Mouse (Mus musculus) limb, embryonic 14.5 days (tissue): ENCODE measurements around the gene Slc19a1. TPM values are rescaled to one million over a fixed set of nuclear protein-coding genes. Genes with fewer than 3 reads are reported as not detected.

Source experiments
- ATAC-seq: fragments of 200-750 bp; cut with Nextera tagmentation; 2 replicates; pipeline ENCODE4 v1.8.0; 2017; ENCODE audit warnings: low read depth, moderate number of reproducible peaks, moderate TSS enrichment; ENCODE audit not compliant: low FRiP score
- DNase-seq: peaks from one replicate; pipeline ENCODE4 v3.0.0-alpha.2; 2015; ENCODE audit warnings: low spot score
- H3K27ac ChIP-seq: fragments of 300-500 bp; sonication (generic); replicated peaks from 2 replicates; pipeline ENCODE4 v1.5.1; 2014; ENCODE audit warnings: low read depth, mild to moderate bottlenecking, low read length, moderate library complexity, mixed read lengths
- H3K27me3 ChIP-seq: fragments of 300-500 bp; sonication (generic); 2 replicates; pipeline ENCODE4 v1.6.1; 2014; ENCODE audit warnings: low read length, mixed read lengths; ENCODE audit not compliant: control insufficient read depth, insufficient read depth
- H3K36me3 ChIP-seq: fragments of 300-500 bp; sonication (generic); 2 replicates; pipeline ENCODE4 v1.6.1; 2014; ENCODE audit warnings: mild to moderate bottlenecking, low read length, moderate library complexity, mixed read lengths; ENCODE audit not compliant: control insufficient read depth, insufficient read depth
- H3K4me1 ChIP-seq: fragments of 300-500 bp; sonication (generic); 2 replicates; pipeline ENCODE4 v1.6.1; 2014; ENCODE audit warnings: antibody characterized with exemption, low read length, mixed read lengths; ENCODE audit not compliant: control insufficient read depth, insufficient read depth
- H3K4me2 ChIP-seq: fragments of 300-500 bp; sonication (generic); replicated peaks from 2 replicates; pipeline ENCODE4 v1.6.1; 2014; ENCODE audit warnings: low read depth, mild to moderate bottlenecking, low read length, moderate library complexity; ENCODE audit not compliant: severe bottlenecking
- H3K4me3 ChIP-seq: fragments of 300-500 bp; sonication (generic); replicated peaks from 2 replicates; pipeline ENCODE4 v1.5.1; 2014; ENCODE audit warnings: low read length
- H3K9ac ChIP-seq: fragments of 300-500 bp; sonication (generic); 2 replicates; pipeline ENCODE4 v1.6.1; 2014; ENCODE audit warnings: mild to moderate bottlenecking, low read depth, low read length, moderate library complexity; ENCODE audit not compliant: severe bottlenecking
- H3K9me3 ChIP-seq: fragments of 300-500 bp; sonication (generic); 2 replicates; pipeline ENCODE4 v1.6.1; 2016; ENCODE audit warnings: low read length; ENCODE audit not compliant: control insufficient read depth
- POLR2A ChIP-seq: fragments of 200-500 bp; IDR thresholded peaks from 2 replicates; pipeline ENCODE4 v1.8.0; 2012; ENCODE audit warnings: inconsistent platforms, mild to moderate bottlenecking, moderate library complexity, borderline replicate concordance; ENCODE audit not compliant: insufficient read depth, insufficient read length; ENCODE audit errors: extremely low read depth
- WGBS: fragments of 180-500 bp; shearing (Covaris S2); extraction: QIAGEN DNeasy Blood & Tissue Kit; methylation state at CpG from one replicate; pipeline ENCODE4 v1.1.7; 2014; 5-methylcytosine and 5-hydroxymethylcytosine counted together
- polyA plus RNA-seq, 2 experiments: library from polyadenylated mRNA; depleted of rRNA in 1 of 2; stranded (reverse) in 1 of 2; unstranded in 1 of 2; fragments of >200 nt; fragmentation: Nextera tagmentation in 1 of 2; extraction: Ambion mirVana in 1 of 2; gene quantifications; 2 replicates each; pipeline versions ENCODE4 v1.2.1 to v1.2.3; 2012 to 2014

Slc19a1 gene
- polyA plus RNA-seq, 2 experiments, result 30.5 to 47.1 TPM

DNA sequence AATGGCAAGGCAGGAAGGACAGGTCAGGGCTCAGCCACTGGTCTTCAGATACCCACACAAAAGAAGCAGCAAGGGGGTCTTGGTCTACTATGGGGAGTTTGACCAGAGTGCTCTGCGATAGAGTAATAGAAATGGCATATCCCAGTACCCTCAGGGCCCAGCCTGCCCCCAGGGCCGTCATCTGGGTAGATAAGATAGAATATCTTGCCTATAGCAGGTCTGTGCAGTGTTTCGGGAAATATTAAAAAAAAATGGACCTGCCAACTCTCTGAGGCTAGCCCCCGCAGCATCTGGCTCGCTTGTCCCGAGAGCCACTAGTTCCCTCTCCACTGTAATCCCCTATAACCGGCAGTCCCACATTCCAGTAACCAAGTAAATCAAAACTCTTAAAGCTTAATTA is 36.4 kb downstream of the Slc19a1 start:
- Histone ChIP-seq H3K4me1 (no peaks in the 10 kb centered on the region), H3K27me3 (no peaks in the 10 kb centered on the region), H3K36me3 (no peaks in the 10 kb centered on the region; the same call in 1 of the 2 replicates), H3K9me3 (no peaks in the 10 kb centered on the region), H3K4me2 (no peak overlapping the region), H3K4me3 (no peak overlapping the region), H3K27ac (no peak overlapping the region), H3K9ac (no peak overlapping the region)
- TF ChIP-seq POLR2A, result no peak
- DNase-seq (no peak), ATAC-seq (no peak)
- 85% methylated on average over 7 of the region's 7 CpGs for WGBS

DNA sequence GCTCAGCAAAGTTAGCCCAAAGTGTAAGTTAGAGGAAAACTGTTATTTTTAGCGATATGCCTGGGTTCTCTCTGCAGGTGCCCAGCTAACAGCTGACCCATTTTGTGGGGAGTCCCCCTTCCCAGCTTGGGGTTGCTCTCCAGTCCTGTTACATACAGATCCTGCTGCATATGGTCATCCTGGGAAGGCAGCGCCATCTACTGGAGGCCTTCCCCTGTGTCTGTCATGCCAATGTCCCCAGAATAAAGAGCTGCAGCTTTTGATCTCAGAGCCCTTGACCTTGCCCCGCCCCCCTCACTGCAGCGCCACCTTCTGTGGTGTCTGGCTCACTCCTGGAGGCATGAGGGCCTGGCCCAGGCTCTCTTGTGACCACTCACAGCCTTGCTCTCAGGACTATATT is 38.0 kb downstream of the Slc19a1 start:
- DNase-seq (peak; percentile 62), ATAC-seq (no peak)
- no peak overlapping the region for H3K27ac ChIP-seq
- no peaks in the 10 kb centered on the region; the same call in 1 of the 2 replicates for H3K36me3 ChIP-seq
- H3K4me1 ChIP-seq, result 0 out of 2 replicates have a peak, but pooled peaks cover 4% of the 10 kb centered on the region
- H3K9ac ChIP-seq, result no peak overlapping the region
- no peaks in the 10 kb centered on the region for H3K27me3 ChIP-seq
- no peak overlapping the region for H3K4me3 ChIP-seq
- WGBS, result 44% methylated on average over 4 of the region's 4 CpGs
- H3K4me2 ChIP-seq, result no peak overlapping the region
- H3K9me3 ChIP-seq, result no peaks in the 10 kb centered on the region
- no peak for TF ChIP-seq POLR2A

DNA sequence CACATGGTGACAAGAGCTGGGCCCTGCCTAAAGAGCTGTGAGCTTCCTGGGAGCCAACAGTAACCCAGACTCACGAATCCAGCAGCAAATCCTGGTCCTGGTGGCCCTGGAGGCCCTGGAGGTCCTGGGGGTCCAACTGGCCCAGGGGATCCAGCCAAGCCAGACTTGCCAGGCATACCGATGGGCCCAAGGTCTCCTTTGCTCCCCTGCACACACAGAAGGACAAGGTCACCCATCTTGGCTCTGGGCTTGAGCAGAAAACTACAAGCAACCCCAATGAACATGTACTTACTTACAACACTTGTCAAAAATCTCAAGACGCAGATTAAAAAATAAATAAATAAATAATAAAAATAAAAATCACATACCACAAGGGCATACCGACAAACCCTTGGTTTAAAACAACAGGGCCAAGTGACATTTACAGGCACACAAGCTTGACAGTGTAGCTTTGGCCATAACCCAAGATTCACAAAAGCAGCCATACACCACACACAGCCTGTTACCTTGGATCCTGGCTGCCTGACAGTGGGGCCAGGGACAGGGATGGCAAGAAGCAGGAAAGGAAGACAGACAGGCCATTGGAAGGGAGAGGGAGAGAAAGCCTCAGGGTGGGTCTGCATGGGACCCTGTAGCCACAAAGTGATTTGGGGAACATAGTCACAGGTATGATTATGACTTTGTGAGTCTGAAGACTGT is 42.4 kb downstream of the Slc19a1 start:
- no peak overlapping the region for H3K9ac ChIP-seq
- TF ChIP-seq POLR2A, result no peak
- no peak overlapping the region for H3K27ac ChIP-seq
- ATAC-seq, result no peak
- DNase-seq, result no peak
- H3K4me1 ChIP-seq, result 0 out of 2 replicates have a peak, but pooled peaks cover 4% of the 10 kb centered on the region
- H3K9me3 ChIP-seq, result no peaks in the 10 kb centered on the region
- H3K4me2 ChIP-seq, result no peak overlapping the region
- H3K27me3 ChIP-seq, result no peaks in the 10 kb centered on the region
- 0 out of 2 replicates have a peak, but pooled peaks cover 3% of the 10 kb centered on the region for H3K36me3 ChIP-seq
- H3K4me3 ChIP-seq, result no peak overlapping the region
- 80% methylated on average over 4 of the region's 4 CpGs for WGBS

DNA sequence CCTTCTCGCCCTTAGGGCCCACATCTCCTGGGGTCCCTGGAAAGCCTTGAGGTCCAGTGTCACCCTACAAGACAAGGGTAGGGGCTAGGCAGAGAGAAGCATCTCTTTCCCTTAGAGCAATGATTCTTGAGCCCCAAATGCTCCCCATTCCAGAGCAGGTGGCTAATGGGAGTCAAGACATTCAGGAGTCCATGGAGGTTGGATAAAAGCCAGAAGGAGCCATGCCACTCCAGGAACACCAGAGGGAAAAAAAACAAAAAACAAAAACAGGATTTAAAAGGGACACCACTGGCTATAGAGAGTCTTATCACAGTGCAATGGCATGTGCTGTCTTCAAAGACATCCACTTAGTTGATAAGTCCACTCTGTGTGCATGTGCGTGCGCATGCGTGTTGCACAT is 46.4 kb downstream of the Slc19a1 start:
- TF ChIP-seq POLR2A, result no peak
- 0 out of 2 replicates have a peak, but pooled peaks cover 3% of the 10 kb centered on the region for H3K36me3 ChIP-seq

DNA sequence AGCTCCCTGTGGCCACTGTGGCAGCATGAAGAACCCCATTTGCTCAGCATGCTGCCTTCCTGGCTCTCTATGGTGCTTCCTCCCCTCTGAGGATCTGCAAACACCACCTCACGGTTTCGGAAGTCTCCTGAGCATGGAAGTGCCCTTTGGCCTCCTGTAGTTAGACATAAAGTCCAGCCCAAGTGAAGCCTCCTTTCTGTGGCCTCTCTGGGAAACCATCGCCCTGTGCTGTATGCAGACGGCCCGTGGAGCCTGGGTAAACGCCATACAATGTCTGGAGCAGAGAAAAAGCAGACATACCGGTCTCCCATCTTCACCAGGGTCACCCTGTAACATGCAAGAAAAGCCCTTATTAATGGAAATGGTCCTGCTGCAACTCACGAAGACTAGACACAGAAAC is 46.9 kb downstream of the Slc19a1 start:
- Histone ChIP-seq H3K9me3 (no peaks in the 10 kb centered on the region), H3K4me1 (0 out of 2 replicates have a peak, but pooled peaks cover 4% of the 10 kb centered on the region), H3K9ac (no peak overlapping the region), H3K27me3 (no peaks in the 10 kb centered on the region), H3K27ac (no peak overlapping the region), H3K4me2 (no peak overlapping the region), H3K4me3 (no peak overlapping the region), H3K36me3 (0 out of 2 replicates have a peak, but pooled peaks cover 3% of the 10 kb centered on the region)
- 84% methylated on average over 8 of the region's 8 CpGs for WGBS
- ATAC-seq (no peak), DNase-seq (no peak)
- no peak for TF ChIP-seq POLR2A

More for the DNA sequence above, 46.4 kb downstream of the Slc19a1 start:
- ATAC-seq (no peak), DNase-seq (no peak)
- H3K27ac ChIP-seq, result no peak overlapping the region
- H3K4me3 ChIP-seq, result no peak overlapping the region
- H3K4me1 ChIP-seq, result 0 out of 2 replicates have a peak, but pooled peaks cover 4% of the 10 kb centered on the region
- no peaks in the 10 kb centered on the region for H3K27me3 ChIP-seq
- no peak overlapping the region for H3K9ac ChIP-seq
- no peaks in the 10 kb centered on the region for H3K9me3 ChIP-seq
- no peak overlapping the region for H3K4me2 ChIP-seq
- WGBS, result 90% methylated on average over 4 of the region's 4 CpGs

DNA sequence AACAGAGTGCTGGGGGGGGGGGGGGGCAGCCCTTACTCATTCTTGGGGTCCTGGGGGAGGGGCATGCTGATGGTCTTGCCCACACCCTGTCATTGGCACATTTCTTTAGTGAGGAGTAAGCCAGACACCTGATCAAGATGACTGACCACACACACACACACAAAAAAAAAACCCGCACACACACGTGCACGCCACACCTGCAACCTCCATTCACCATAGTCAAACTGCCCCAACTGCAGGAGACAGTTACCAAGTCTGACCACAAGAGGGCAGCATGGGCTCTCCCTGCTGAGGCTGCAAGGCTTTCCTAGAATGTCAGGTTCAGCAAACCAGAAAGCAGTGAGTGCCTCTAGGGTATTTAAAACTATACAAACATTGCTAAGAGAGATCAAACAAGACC is 50.4 kb downstream of the Slc19a1 start:
- no peaks in the 10 kb centered on the region for H3K9me3 ChIP-seq
- TF ChIP-seq POLR2A, result no peak
- no peak overlapping the region for H3K27ac ChIP-seq
- no peak overlapping the region for H3K4me3 ChIP-seq
- WGBS, result 20% methylated on average over 3 of the region's 3 CpGs
- no peak overlapping the region for H3K4me2 ChIP-seq
- no peaks in the 10 kb centered on the region for H3K27me3 ChIP-seq
- H3K36me3 ChIP-seq, result peaks cover 10% of the 10 kb centered on the region; the same call in 1 of the 2 replicates
- H3K9ac ChIP-seq, result no peak overlapping the region
- no peaks in the 10 kb centered on the region for H3K4me1 ChIP-seq
- ATAC-seq (peak; percentile 62), DNase-seq (peak; percentile 78)
